Mouse (Mus musculus): Measurements from ENCODE around the gene Ablim1.
A peak's percentile ranks its signal among the peaks of the same experiment; 100 is the strongest.

Gene Ablim1

GRCm38 (mm10) chr19:57314346-57315012, at the start of gene Ablim1:
Gene Ablim1 (minus strand): TSS chr19:57314919.
- no peak for TF ChIP-seq GATA4 (IDR thresholded peaks at IDR 0.05; ENCODE audit: insufficient replicate concordance, low read length)

- TF ChIP-seq GATA4 (IDR thresholded peaks at IDR 0.05; ENCODE audit: insufficient replicate concordance, low read length): no peak
Observed at GRCm38 (mm10) chr19:57363538-57363937, 48.8 kb upstream of the Ablim1 start.

GRCm38 (mm10) chr19:57363076-57363475, 48.4 kb upstream of the Ablim1 start:
- no peak for TF ChIP-seq GATA4 (IDR thresholded peaks at IDR 0.05; ENCODE audit: insufficient replicate concordance, low read length)

- TF ChIP-seq GATA4 (IDR thresholded peaks at IDR 0.05; ENCODE audit: insufficient replicate concordance, low read length): no peak
Observed at GRCm38 (mm10) chr19:57362586-57362985, 47.9 kb upstream of the Ablim1 start.

- TF ChIP-seq GATA4 (IDR thresholded peaks at IDR 0.05; ENCODE audit: insufficient replicate concordance, low read length): no peak
Observed at GRCm38 (mm10) chr19:57361939-57362307, 47.2 kb upstream of the Ablim1 start.

- no peak for TF ChIP-seq GATA4 (IDR thresholded peaks at IDR 0.05; ENCODE audit: insufficient replicate concordance, low read length)
Observed at GRCm38 (mm10) chr19:57361131-57361938, 46.6 kb upstream of the Ablim1 start.

GRCm38 (mm10) chr19:57360341-57361130, 45.8 kb upstream of the Ablim1 start, which contains the start of gene Fam160b1:
Gene Fam160b1 (plus strand): TSS chr19:57360680.
- peak; percentile 27; the same call in 1 of the 2 replicates for TF ChIP-seq GATA4 (IDR thresholded peaks at IDR 0.05; ENCODE audit: insufficient replicate concordance, low read length)

- TF ChIP-seq GATA4 (IDR thresholded peaks at IDR 0.05; ENCODE audit: insufficient replicate concordance, low read length): no peak
Observed at GRCm38 (mm10) chr19:57359701-57360326, 45.1 kb upstream of the Ablim1 start.

GRCm38 (mm10) chr19:57358836-57359598, 44.3 kb upstream of the Ablim1 start:
- no peak for TF ChIP-seq GATA4 (IDR thresholded peaks at IDR 0.05; ENCODE audit: insufficient replicate concordance, low read length)

- TF ChIP-seq GATA4 (IDR thresholded peaks at IDR 0.05; ENCODE audit: insufficient replicate concordance, low read length): no peak
Observed at GRCm38 (mm10) chr19:57358322-57358721, 43.6 kb upstream of the Ablim1 start.

GRCm38 (mm10) chr19:57357811-57358210, 43.1 kb upstream of the Ablim1 start:
- no peak for TF ChIP-seq GATA4 (IDR thresholded peaks at IDR 0.05; ENCODE audit: insufficient replicate concordance, low read length)

GRCm38 (mm10) chr19:57357244-57357643, 42.5 kb upstream of the Ablim1 start:
- no peak for TF ChIP-seq GATA4 (IDR thresholded peaks at IDR 0.05; ENCODE audit: insufficient replicate concordance, low read length)

- no peak for TF ChIP-seq GATA4 (IDR thresholded peaks at IDR 0.05; ENCODE audit: insufficient replicate concordance, low read length)
Observed at GRCm38 (mm10) chr19:57356273-57356672, 41.6 kb upstream of the Ablim1 start.
